Mouse (Mus musculus) thymus, postnatal 10 days (tissue): Measurements from ENCODE around the gene Heca.
"Not testable (repeated sequence)": the region's sequence is repeated elsewhere in the genome, so short reads cannot be mapped to it uniquely, and the experiment has no call there.

Experiments used
- DNase-seq, 2 experiments: peaks; one replicate each; pipeline ENCODE4 v3.0.0; 2021; ENCODE audit warnings: low spot score in 2 of 2

Heca gene

DNA sequence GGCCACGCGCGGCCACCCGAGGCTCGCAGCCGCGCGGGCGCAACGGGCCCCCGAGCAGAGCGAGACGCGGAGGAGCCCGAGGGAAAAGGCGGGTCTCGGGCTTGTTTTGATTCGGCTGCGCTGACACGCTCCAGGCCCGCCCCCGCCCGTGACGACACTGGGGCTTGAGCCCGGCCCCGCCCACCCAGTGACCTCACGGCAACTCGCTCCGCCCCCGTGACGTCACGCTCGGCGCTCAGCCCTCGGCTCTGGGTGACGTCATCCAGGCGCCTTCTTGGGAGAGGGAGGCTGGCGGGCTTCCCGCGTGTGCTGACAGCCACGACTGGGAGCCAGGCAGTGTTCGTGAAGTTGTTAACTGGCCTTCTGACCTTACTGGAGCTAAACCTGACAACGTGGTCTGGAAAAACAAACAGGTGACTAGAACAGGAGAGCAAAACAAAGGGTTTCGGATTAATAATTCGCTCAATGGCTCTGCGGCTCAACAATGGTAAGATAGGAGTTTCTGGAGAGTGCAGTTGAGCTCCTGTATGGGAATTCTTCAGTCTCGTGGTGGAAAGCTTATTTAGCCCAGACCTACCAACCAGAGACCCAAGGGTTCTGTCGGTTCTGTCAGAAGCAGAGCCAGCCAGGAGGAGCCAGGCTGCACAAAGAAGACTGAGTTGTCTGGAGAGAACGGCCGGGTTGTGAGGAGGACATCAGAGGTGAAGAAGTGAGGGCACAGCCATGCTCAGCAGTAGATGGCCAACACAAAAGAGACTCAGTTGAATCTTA lies at the start of gene Heca:
Gene Heca (minus strand): TSS at position 108 of the 771 bp plus-strand sequence.
- DNase-seq = peak; percentile 78 to 87

DNA sequence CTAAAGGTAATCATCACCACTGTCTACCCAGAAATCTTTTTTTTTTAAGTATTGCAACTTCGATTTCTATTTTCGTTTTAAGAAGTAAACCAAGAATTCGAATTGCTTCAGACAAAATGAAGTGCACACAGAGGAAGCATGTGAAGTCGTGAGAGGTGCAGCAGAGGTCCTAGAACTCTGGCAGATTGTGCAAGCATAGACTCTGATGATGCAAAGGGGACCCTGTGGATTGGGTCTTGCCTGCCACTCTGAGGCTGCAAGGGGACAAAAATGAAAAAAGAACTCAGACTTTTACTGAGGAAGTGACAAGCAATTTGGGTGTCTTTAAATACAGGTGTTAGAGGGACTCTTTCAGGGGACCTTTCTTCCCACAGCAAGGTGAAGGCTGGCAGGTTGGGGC lies 42.7 kb upstream of the Heca start:
- no peak for DNase-seq

DNA sequence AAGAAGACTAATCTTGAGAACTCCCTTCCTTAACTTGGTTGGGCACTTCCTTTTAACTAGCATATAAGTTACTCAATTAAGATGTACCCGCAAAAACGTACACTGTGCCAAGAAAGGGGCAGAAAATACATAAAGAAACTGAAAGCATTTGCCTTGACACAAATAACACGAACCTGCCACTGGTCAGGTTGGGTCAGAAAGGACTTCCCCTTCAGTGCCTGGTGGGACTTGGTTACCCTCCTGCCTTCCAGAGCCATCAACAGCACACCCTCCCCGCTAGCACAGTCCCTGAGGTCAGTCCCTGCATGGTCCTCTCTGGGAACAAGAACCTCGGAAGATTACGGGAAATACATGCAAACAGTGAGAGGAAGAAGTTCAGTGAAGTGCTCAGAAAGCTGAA lies 41.3 kb upstream of the Heca start:
- DNase-seq = no peak

DNA sequence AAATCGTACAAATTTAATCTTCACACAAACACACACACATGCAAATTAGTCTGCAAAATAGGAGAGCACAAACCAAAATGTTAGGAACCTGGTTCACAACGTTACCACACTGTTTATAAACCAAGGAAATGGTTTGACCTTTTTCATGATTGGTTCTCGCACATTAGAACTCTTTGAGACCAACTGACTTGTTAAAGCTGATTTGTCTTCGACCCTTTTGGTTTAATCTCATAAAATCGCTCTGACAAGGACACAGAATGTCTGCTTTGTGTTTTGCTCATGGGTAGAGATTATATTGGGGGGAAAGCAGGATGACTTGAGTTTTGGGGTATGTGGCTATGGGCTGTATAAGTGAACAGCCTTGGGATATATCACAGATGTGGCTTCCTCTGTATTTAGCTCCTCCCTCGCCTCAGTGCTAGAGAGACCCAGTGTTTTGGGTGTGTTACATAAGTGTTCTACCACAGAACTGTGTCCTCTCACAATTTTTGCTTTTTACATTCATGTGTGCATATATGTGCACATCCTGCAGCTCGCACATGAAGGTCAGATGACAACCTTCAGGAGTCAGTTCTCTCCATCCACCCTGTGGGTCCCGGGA lies 40.1 kb upstream of the Heca start:
- no peak for DNase-seq

DNA sequence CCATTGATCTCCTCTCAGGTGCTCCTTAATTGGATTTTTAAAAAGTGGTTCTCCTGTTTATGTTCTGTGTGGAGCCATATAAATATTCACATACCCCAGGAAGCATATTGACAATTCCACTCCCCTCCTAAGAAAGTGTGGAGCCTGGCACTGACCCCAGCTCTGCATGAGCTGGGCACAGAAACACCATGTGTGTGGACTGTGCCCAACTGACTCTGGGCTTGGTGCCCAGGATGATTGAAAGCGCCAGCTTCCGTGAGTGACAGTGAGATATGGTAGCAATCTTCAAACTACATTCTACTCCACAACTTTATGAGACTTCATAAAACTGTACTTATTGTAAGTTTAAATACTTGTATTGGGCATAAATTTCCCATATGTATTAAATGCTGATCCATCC lies 35.4 kb upstream of the Heca start:
- no peak for DNase-seq

DNA sequence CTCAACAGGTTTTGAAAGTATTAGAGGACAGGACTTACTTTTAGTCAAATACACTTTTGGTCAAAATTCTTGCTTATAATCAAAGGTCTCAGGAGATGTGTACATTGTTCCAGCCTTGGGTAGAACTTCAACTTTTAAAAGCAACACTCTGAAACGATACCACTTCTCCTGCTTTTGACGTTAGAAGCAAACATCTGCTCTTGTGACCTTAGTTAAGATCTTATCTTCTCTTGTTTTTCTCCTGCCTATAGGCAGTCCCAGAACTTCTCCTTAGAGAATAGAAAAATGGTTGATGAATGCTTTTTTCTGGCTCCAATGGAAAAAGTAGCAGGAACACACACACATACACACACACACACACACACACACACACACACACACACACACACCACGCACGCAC lies 18.2 kb upstream of the Heca start:
- DNase-seq = no peak

DNA sequence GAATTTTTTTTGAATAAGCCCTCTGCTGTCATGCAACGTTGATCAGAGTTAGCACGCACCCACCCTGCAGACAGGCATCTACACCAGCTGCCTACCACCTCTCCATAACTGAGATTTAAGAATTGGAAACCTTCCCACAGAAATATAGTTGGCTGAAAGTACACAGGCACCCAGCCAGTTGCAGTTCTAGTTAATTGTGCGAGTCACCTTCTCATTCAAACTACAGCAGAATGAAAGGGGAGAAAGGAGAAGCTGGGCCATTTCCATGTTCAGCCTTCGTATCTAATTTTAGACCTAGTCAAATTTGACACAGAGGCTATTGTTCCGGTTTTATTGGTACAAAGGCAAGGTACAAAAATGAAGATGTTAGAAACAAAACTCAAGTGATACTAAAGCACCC lies 2.9 kb upstream of the Heca start:
- DNase-seq = no peak

DNA sequence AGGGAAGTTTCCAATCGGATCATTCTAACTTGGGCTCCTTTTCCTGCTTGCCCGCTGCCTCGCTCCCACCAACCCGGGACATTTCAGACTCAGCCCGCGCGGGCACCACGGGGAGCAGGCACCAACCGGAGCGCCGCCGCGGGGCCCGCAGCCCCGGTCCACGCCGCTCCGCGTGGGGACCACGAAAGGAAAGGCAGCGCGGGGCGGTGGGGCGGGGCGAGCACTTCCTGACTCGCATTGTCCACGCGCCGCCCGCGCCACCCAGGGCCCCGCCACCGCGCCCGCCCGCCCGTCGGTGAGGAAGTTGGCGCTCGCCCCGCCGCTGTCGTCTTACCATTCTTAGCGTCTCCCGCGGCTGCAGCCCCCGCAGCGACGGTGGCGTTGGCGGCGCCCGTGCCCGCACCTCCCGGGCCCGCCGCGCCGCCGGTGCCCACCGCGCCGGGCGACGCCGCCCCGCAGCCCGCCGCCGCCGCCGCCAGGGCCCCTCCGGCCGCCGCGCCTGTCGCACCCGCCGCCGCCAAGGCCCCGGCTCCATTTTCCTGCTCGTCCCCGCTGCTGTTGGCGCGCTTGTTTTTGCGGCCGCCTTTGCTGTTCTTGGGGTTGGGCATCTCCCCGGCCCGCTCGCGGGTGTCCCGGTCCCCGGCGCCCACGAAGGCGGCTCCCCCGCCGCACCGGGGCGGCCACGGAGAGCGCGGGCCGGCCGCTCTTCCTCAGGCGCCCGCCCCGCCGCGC lies 526 bp downstream of the Heca start:
- DNase-seq = peak; percentile 65 to 69

DNA sequence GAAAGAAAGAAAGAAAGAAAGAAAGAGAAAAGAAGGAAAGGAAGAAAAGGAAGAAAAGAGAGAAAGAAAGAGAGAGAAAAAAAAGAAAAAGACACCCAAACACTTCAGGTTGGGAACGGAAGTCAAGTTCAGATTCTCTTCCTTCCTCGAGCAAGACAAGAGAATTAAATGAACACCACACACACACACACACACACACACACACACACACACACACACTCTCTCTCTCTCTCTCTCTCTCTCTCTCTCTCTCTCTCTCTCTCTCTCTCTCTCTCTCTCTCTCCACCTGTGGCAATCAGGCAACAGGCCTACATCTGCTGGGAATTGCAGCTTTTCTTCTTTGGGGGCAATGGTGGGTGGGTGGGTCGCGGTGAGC lies 1.1 kb downstream of the Heca start:
- peak in 1 of 2 experiments; percentile 7 for DNase-seq

DNA sequence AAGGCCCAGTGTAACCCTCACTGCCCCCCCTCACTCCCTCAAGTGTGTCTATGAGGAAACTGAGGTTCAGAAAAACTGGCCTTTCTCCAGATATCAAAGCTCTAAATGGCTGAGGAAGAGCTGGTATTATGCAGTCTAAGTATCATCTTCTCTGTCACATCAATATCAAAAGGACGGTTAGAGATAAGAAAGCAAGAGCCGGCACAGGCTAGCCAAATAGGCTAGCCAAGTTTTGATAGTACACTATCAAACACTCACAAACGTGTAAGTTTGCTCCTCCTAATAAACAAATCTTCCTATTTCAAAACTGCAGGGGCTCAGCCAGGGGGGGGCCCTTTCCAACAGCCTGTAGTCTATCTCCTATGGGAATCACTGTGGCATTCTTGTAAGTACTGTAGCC lies 1.8 kb downstream of the Heca start:
- no peak for DNase-seq

DNA sequence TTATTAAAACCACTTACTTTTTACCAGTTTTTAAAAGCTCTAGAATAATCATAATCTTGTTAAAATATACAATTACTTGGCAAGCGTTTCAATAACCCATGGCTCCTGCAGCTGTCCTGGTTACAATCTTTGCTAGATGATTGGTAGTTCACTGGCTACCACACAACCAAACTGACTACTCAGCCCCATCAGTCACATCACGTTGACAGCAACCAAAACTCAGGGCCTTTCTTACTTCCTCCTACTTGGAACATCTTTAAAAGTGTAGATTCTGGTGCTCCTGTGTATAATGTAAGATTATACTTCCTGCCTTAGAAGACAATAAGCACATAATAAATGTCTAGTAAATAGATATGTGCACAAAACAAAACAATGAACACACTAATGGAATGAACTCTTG lies 14.2 kb downstream of the Heca start:
- no peak for DNase-seq

DNA sequence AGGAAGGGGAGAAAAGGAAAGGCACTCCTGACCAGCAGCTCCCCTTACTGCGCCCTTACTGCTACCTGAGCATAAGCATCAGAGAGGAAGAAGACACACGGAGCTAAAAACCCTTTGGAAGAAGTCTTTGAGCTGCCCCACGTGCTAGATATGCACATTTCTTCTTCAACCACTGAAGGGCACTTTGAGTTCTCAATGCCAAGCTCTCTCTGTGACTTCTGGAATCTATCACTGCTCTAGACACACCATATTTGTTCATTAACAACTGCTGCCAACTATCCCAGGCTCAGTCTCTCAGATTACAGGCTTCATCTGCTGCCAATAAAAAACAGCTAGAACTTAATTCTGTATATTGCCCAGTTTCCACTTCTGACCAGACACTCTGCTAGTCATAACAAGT lies 15.7 kb downstream of the Heca start:
- DNase-seq = no peak

DNA sequence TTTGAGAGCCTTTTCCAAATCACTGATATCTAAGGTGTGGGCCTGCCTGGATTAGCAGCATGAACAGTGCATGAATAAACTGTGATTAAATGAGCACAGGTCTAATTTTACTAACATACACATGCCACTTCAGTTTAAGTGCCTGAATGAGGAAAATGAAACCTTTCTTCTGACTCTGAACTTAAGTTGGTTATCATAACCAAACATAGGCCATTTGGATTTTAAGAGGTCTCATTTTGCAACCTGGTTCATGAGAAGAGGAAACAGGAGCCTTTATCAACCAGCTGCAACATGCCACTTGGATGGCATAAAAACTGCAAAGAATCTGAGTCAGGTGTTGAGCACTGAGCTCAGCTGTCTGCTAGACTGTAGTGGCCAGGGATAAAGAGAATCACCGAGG lies 16.7 kb downstream of the Heca start:
- no peak for DNase-seq

DNA sequence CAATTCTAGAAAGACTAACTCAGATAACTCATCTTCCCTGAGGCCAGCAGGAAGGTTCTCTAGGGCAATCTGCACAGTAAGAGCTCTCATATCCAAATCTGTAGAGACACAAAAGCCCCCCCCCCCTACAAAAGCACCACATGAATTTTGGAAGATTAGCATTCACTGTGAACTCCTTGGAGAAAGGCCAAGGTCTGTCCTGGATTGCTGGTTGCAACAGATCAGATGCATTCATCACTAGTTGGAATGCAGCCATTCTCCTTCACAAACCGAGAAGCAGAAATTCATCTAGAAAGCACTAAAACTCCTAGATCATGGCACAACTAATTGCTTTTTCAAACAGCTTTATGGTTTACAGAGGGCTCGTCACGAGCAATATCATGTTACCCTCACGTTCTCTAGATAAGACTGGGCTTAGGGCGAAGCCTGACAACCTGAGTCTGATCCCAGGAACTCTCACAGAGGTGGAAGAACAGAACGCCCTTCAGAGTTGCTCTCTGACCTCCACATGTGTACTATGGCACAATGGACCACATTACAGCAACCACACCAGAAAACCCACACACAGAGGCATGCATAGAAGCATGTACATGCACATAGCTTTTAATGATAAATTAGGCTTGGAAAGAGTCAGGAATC lies 17.3 kb downstream of the Heca start:
- no peak for DNase-seq

DNA sequence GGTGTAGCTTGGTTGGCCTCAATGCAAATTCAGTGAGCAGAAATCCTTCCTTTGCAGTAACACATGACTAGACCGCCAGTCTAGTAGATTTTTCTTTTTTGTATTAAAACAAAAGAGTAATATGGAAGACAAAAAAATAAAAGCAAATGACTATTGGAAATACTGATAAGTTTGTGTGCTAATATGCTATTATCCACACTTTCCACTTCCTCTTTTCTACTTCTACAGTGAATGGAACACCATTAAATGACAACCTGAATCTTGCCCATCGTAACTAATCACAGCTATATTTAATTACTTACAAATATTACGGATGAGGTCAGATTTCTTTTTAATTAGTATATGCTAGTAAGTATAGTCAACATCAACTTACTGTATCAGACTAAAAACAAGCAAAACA lies 22.7 kb downstream of the Heca start:
- DNase-seq = no peak

DNA sequence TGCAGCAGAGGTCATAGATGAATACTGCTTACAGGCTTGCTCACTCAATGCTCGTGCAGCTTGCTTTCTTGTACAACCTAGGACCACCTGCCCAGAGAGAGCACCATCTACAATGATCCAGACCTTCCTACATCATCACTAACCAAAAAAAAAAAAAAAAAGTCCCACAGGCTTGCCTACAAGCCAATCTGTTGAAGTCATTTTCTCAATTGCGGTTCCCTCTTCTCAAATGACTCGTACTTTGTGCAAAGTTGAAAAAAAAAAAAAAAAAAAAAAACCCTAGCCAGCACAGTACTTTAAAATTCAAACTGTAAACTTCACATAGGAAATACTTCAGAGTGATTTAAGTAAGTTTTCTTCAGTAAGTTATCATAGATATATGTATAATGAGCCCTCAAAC lies 23.7 kb downstream of the Heca start:
- no peak for DNase-seq

DNA sequence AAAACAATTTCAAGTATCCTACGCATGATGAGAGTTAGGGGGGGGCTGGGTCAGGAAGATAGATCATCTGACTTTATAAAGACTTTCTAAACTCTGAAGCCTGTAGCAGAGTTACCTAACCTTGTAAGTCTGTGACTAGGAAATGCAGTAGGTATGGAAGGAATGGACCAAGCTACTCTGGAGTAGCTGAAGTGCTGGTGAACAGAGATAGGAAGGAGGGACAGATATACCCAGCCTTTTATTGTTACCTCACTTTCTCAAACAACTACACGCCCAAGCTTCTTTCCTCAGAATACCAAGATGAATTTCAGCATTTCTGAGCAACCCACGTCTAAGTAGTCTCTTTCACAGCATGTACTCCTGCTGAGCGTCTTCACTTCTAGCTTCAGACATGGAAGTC lies 26.5 kb downstream of the Heca start:
- no peak for DNase-seq

DNA sequence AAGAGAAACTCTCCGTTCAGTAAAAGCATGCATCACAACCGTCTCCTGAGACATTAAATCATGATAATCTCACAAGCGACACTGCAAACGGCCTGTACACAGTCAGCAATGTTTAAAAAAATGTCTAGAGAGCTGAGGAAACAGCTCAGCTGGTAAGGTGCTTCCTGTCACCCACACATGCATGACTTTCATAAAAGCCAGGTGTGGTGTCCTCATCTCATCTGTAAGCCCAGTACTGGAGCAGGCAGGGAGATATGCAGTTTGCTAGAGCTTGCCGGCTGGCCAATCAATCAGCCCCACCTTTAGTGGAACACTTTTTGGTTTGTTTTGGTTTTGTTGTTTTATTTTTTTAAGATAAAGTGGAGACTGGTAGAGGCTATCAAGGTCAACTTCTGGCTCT lies 27.9 kb downstream of the Heca start:
- peak; percentile 31 to 40 for DNase-seq

DNA sequence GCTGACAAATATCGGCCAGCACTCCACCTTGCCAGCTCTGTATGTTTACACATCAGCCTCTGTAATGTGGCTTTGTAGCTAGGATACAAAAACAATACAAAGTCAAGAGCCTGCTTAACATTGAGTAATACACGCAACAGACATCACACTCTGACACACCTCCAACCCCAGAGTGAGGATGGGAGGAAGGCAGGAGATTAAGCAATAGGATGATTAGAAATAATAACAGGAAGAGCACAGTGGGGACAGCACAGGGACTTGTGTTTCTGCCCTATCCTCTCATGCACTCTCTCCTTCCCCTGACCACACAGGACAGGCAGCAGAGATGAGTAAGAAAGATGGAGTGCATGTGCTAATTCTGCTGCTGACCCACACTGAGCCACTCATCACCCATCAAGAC lies 28.8 kb downstream of the Heca start:
- no peak for DNase-seq

DNA sequence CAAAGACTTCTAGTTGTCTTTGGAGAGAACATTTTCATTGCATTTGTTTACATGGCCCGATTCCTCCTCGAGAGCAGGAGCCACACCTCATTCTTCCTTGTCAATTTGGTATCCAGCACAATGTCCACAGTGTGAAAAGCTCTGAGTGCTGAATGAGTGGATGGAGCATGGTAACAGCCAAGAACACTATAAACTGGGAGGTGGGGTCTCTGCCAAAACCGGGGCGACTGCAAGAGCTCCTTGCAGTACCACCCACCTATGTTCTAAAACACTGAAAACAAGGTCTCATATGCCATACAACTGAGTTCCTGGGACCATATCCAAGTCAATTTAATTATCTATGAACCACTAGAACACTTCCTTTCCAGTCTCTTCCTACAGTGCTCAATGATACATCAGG lies 39.1 kb downstream of the Heca start:
- no peak for DNase-seq

DNA sequence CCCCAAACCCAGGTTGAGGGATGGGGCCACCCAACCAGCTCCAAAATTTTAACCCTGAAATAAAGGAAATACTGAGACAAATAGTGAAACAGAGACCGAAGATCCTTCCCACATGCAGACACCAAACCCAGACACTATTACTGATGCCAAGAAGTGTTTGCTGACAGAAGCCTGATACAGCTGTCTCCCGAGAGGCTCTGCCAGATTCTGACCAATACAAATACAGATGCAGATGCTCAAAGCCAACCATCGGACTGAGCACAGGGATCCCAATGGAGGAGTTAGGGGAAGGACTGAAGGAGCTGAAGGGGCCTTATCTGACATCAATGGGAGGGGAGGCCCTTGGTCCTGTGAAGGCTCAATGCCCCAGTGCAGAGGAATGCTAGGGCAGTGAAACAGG lies 41.5 kb downstream of the Heca start:
- not testable (repeated sequence) for DNase-seq

DNA sequence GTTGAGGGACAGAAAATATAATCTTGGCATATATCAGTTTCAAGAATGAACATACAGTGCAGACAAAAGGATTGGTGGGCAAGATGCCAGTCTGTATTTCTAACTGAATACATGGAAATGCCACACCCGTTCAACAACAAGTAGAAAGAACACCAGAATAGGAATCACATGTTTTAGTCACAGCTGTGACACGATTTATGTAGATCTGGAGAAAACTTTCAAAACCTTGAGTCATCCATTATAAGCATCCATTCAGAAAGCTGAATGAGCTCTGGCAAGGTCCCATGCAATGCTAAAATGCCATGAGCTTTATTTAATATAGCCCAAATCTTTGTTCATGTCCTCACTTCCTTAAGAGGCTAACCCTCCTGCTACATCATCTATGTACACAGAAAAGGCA lies 44.4 kb downstream of the Heca start:
- no peak for DNase-seq

DNA sequence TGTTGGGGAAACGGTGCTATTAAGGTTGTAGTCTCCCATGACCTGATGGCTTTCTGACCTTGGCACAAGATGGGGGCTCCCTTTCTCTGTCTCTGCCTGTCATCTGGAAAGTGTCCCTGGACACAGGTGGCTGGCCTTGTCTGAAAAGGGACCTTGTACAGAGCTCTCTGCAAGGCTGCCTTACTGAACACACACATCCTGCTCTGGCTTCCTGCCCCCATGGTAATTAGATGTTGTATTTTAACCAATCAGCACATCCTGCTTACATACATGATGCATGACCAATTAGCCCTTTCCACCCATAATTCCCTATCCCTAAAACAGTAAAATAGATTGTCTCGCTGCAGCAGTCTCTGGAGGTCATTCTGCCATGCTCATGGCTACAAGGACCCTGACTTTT lies 67.1 kb downstream of the Heca start:
- DNase-seq = no peak
